Comparison of ENCODE assay signal across 8 mouse cellular contexts in genomic region chr4:48555729-48556128, GRCm38 (mm10). TPM values are rescaled to one million over a fixed set of nuclear protein-coding genes. Genes with fewer than 3 reads are reported as not detected.
A peak's percentile ranks its signal among the peaks of the same experiment; 100 is the strongest.
DNase-seq lines count a peak whose midpoint lies in the region; ATAC-seq and TF ChIP-seq lines count a peak whose summit lies in the region.

No protein-coding gene starts in this region.

- no peaks in the 10 kb centered on the region for H3K79me2 ChIP-seq in liver, adult 2 months (ENCODE audit: control insufficient read depth, insufficient read depth, low read length)

- H3K27me3 ChIP-seq in forebrain, postnatal 0 days (ENCODE audit: insufficient read depth, low read length): no peaks in the 10 kb centered on the region
- H3K27me3 ChIP-seq in forebrain, embryonic 16.5 days (replicated peaks; ENCODE audit: control insufficient read depth, insufficient read depth, low read length): no peaks in the 10 kb centered on the region
- no peaks in the 10 kb centered on the region for H3K27me3 ChIP-seq in liver, adult 2 months (ENCODE audit: control insufficient read depth, insufficient read depth, low read length)
- no peaks in the 10 kb centered on the region for H3K27me3 ChIP-seq in liver, embryonic 12.5 days (replicated peaks)

- H3K9me3 ChIP-seq in forebrain, postnatal 0 days (ENCODE audit: low read length): no peaks in the 10 kb centered on the region
- H3K9me3 ChIP-seq in forebrain, embryonic 16.5 days (ENCODE audit: control insufficient read depth, low read length): no peaks in the 10 kb centered on the region
- H3K9me3 ChIP-seq in liver, embryonic 12.5 days (replicated peaks): no peaks in the 10 kb centered on the region

- no peak for TF ChIP-seq POLR2A in liver, adult 2 months (IDR thresholded peaks at IDR 0.05; ENCODE audit: extremely low read depth, insufficient read depth, low read length)

- H3K4me1 ChIP-seq in forebrain, postnatal 0 days (ENCODE audit: insufficient read depth): no peaks in the 10 kb centered on the region
- H3K4me1 ChIP-seq in forebrain, embryonic 16.5 days (replicated peaks; ENCODE audit: control insufficient read depth, insufficient read depth, low read length): 0 out of 2 replicates have a peak, but pooled peaks cover 3% of the 10 kb centered on the region
- H3K4me1 ChIP-seq in liver, adult 2 months (ENCODE audit: control insufficient read depth, insufficient read depth, low read length): no peaks in the 10 kb centered on the region
- H3K4me1 ChIP-seq in liver, embryonic 12.5 days: no peaks in the 10 kb centered on the region

- no peak overlapping the region for H3K4me3 ChIP-seq in forebrain, postnatal 0 days (ENCODE audit: low read depth, low read length)
- H3K4me3 ChIP-seq in forebrain, embryonic 16.5 days (replicated peaks; ENCODE audit: low read length): no peak overlapping the region
- no peak overlapping the region for H3K4me3 ChIP-seq in liver, adult 2 months (ENCODE audit: insufficient read depth, low read depth, low read length)
- H3K4me3 ChIP-seq in liver, embryonic 12.5 days: no peak overlapping the region

- ATAC-seq in forebrain, postnatal 0 days: 0 out of 2 replicates have a peak, but pooled peaks have one; percentile 48
- ATAC-seq in forebrain, embryonic 16.5 days: no peak
- no peak for ATAC-seq in liver, embryonic 12.5 days
- peak; percentile 41; the same call in 1 of the 2 replicates for ATAC-seq in megakaryocyte-erythroid progenitor cell, adult 5-6 weeks (replicated peaks; ENCODE audit: low FRiP score, low TSS enrichment, poor library complexity, severe bottlenecking)
- no peak for ATAC-seq in activated CD4-positive, CD25-positive, alpha-beta regulatory T cell, adult 4 months

- 22% methylated on average over 3 of the region's 3 CpGs for WGBS in forebrain, postnatal 0 days
- WGBS in forebrain, embryonic 16.5 days: 20% methylated on average over 3 of the region's 3 CpGs
- WGBS in liver, adult 2 months: 14% methylated on average over 3 of the region's 3 CpGs
- WGBS in liver, embryonic 12.5 days (ENCODE audit: insufficient replicate concordance): 8% methylated on average over 3 of the region's 3 CpGs

- no peak overlapping the region for H3K4me2 ChIP-seq in forebrain, postnatal 0 days (ENCODE audit: low read depth)
- H3K4me2 ChIP-seq in forebrain, embryonic 16.5 days (ENCODE audit: low read length): no peak overlapping the region
- H3K4me2 ChIP-seq in liver, embryonic 12.5 days: no peak overlapping the region

- H3K27ac ChIP-seq in forebrain, postnatal 0 days (ENCODE audit: low read depth, low read length): no peak overlapping the region
- H3K27ac ChIP-seq in forebrain, embryonic 16.5 days (ENCODE audit: low read length): no peak overlapping the region
- no peak overlapping the region for H3K27ac ChIP-seq in liver, adult 2 months (replicated peaks; ENCODE audit: insufficient read depth, low read depth, low read length)
- H3K27ac ChIP-seq in liver, embryonic 12.5 days: no peak overlapping the region

- DNase-seq in forebrain, postnatal 0 days: peak; percentile 51
- peak; percentile 11 for DNase-seq in liver, adult 2 months (ENCODE audit: extremely low read depth, low read depth, low spot score)
- DNase-seq in R1 (ENCODE audit: low read depth, low spot score): peak; percentile 73
- DNase-seq in heart, postnatal 36 days: peak; percentile 42 to 54

- peak; percentile 67 for TF ChIP-seq CTCF in forebrain, postnatal 0 days (IDR thresholded peaks at IDR 0.05; ENCODE audit: low read depth)
- TF ChIP-seq CTCF in liver, adult 2 months (IDR thresholded peaks at IDR 0.05; ENCODE audit: low read depth, low read length): peak; percentile 30; the same call in 1 of the 2 replicates

- intact Hi-C loops in heart, postnatal 36 days (cut with DNase I): loop anchor here (2.0 kb wide), 1 partner anchor 83 kb away; the partner anchor contains the start of gene Tex10

- peaks cover 21% of the 10 kb centered on the region for H3K36me3 ChIP-seq in forebrain, postnatal 0 days (ENCODE audit: insufficient read depth)
- peaks cover 19% of the 10 kb centered on the region for H3K36me3 ChIP-seq in forebrain, embryonic 16.5 days (ENCODE audit: control insufficient read depth, insufficient read depth)
- H3K36me3 ChIP-seq in liver, adult 2 months (ENCODE audit: control insufficient read depth, insufficient read depth, low read length): no peaks in the 10 kb centered on the region
- H3K36me3 ChIP-seq in liver, embryonic 12.5 days: peaks cover 7% of the 10 kb centered on the region; the same call in 1 of the 2 replicates

- no peak overlapping the region for H3K9ac ChIP-seq in forebrain, postnatal 0 days
- no peak overlapping the region for H3K9ac ChIP-seq in forebrain, embryonic 16.5 days (replicated peaks; ENCODE audit: low read depth, low read length)
- no peak overlapping the region for H3K9ac ChIP-seq in liver, adult 2 months (ENCODE audit: low read depth, low read length)
- no peak overlapping the region for H3K9ac ChIP-seq in liver, embryonic 12.5 days

RNA-seq across cellular contexts. Expression of gene Msantd3, which starts 16.0 kb away (rescaled TPM):
- 51.1 and 52.9 TPM in 2 replicates for total RNA-seq in forebrain, postnatal 0 days (2014; rRNA removed)
- 36.3 and 43.8 TPM in 2 replicates for polyA plus RNA-seq in forebrain, postnatal 0 days (2015; fragmentation: Nextera tagmentation; extraction: Ambion mirVana)
- polyA plus RNA-seq in forebrain, embryonic 16.5 days (2015; fragmentation: Nextera tagmentation; extraction: Ambion mirVana): 38.6 and 45.5 TPM in 2 replicates
- 0.37 and 0.47 TPM in 2 replicates for total RNA-seq in liver, adult 2 months (2014; rRNA removed)
- 0.16 and 0.17 TPM in 2 replicates for polyA plus RNA-seq in liver, adult 2 months (2012; rRNA removed)
- 4.7 and 5.9 TPM in 2 replicates for polyA plus RNA-seq in liver, embryonic 12.5 days (2016; fragmentation: Nextera tagmentation; extraction: Ambion mirVana)
- total RNA-seq in heart, postnatal 36 days (2021): 10 to 100 TPM; 17.1 to 23.6 TPM
- 0.57 TPM in 1 of 2 replicates, not detected in the other for total RNA-seq in megakaryocyte-erythroid progenitor cell, adult 5-6 weeks (2014; fragmentation: Nextera tagmentation)
- total RNA-seq in megakaryocyte-erythroid progenitor cell, adult 5-6 weeks (2017): 3.3 and 6.8 TPM in 2 replicates
- not detected for polyA plus RNA-seq in activated CD4-positive, CD25-positive, alpha-beta regulatory T cell, adult 4 months (2017; shearing (Covaris generic))

RNA-seq across cellular contexts. Expression of gene Tmeff1, which starts 29.2 kb away (rescaled TPM):
- total RNA-seq in forebrain, postnatal 0 days (2014; rRNA removed): 331 and 345 TPM in 2 replicates
- polyA plus RNA-seq in forebrain, postnatal 0 days (2015; fragmentation: Nextera tagmentation; extraction: Ambion mirVana): 189 and 202 TPM in 2 replicates
- 205 and 213 TPM in 2 replicates for polyA plus RNA-seq in forebrain, embryonic 16.5 days (2015; fragmentation: Nextera tagmentation; extraction: Ambion mirVana)
- 0.09 and 0.47 TPM in 2 replicates for total RNA-seq in liver, adult 2 months (2014; rRNA removed)
- not detected in 2 replicates for polyA plus RNA-seq in liver, adult 2 months (2012; rRNA removed)
- 10.5 and 10.9 TPM in 2 replicates for polyA plus RNA-seq in liver, embryonic 12.5 days (2016; fragmentation: Nextera tagmentation; extraction: Ambion mirVana)
- total RNA-seq in heart, postnatal 36 days (2021): 10 to 100 TPM; 11.6 to 12.8 TPM
- total RNA-seq in megakaryocyte-erythroid progenitor cell, adult 5-6 weeks (2014; fragmentation: Nextera tagmentation): not detected in 2 replicates
- total RNA-seq in megakaryocyte-erythroid progenitor cell, adult 5-6 weeks (2017): 0.95 TPM in 1 of 2 replicates, not detected in the other
- not detected for polyA plus RNA-seq in activated CD4-positive, CD25-positive, alpha-beta regulatory T cell, adult 4 months (2017; shearing (Covaris generic))

Comparison
In these comparisons a context has a peak if more than half of its experiments do, and no peak if none do; other contexts are left out.
1. ATAC-seq: peak in forebrain, postnatal 0 days (single experiment) and megakaryocyte-erythroid progenitor cell, adult 5-6 weeks (single experiment); none in forebrain, embryonic 16.5 days (single experiment), liver, embryonic 12.5 days (single experiment) and activated CD4-positive, CD25-positive, alpha-beta regulatory T cell, adult 4 months (single experiment).
2. DNase-seq: peak in every context shown above with its lines; median percentile 73 in R1; 51 in forebrain, postnatal 0 days; 48 in heart, postnatal 36 days; 11 in liver, adult 2 months.
3. RNA of gene Tmeff1, which starts 29.2 kb away (polyA plus RNA-seq): 205 to 213 TPM in forebrain, embryonic 16.5 days and 189 to 202 TPM in forebrain, postnatal 0 days; 10.5 to 10.9 TPM in liver, embryonic 12.5 days, not detected in activated CD4-positive, CD25-positive, alpha-beta regulatory T cell, adult 4 months and not detected in liver, adult 2 months; every median in the first group is over 10 times any median in the second.